Mouse (Mus musculus) MEL (cell line): ENCODE results near the gene Ift57. TPM values are rescaled to one million over a fixed set of nuclear protein-coding genes. Genes with fewer than 3 reads are reported as not detected.
A peak's percentile ranks its signal among the peaks of the same experiment; 100 is the strongest.

Experiments used
- DNase-seq: peaks from one replicate; pipeline ENCODE4 v3.0.0; 2011; ENCODE audit warnings: low read depth, low spot score
- H3K27ac ChIP-seq: 2 replicates; pipeline ENCODE4 v1.5.1; 2012; ENCODE audit warnings: low read depth, mild to moderate bottlenecking, control low read depth, low read length, moderate library complexity; ENCODE audit not compliant: control insufficient read depth
- H3K27me3 ChIP-seq, 2 experiments: fragments of 150-350 bp in 1 of 2; sonication (generic) in 1 of 2; 2 replicates each; pipeline ENCODE4 v1.6.1; 2012; ENCODE audit warnings: low read length in 2 of 2, mild to moderate bottlenecking in 2 of 2, improper control_type of control experiment in 1 of 2, moderate library complexity in 1 of 2; ENCODE audit not compliant: insufficient read depth in 2 of 2, control insufficient read depth in 1 of 2
- H3K36me3 ChIP-seq, 2 experiments: 2 replicates each; pipeline ENCODE4 v1.6.1; 2012 to 2014; ENCODE audit warnings: low read length in 2 of 2, improper control_type of control experiment in 1 of 2, inconsistent platforms in 1 of 2, mild to moderate bottlenecking in 1 of 2; ENCODE audit not compliant: insufficient read depth in 2 of 2, control insufficient read depth in 1 of 2
- H3K4me1 ChIP-seq, 2 experiments: fragments of 150-350 bp in 1 of 2; sonication (generic) in 1 of 2; 2 replicates each; pipeline ENCODE4 v1.6.1; 2012; ENCODE audit warnings: low read length in 2 of 2, improper control_type of control experiment in 1 of 2, mild to moderate bottlenecking in 1 of 2; ENCODE audit not compliant: insufficient read depth in 2 of 2, control insufficient read depth in 1 of 2
- H3K4me3 ChIP-seq, 2 experiments: fragments of 150-350 bp in 1 of 2; sonication (generic) in 1 of 2; 2 replicates each; pipeline ENCODE4 v1.5.1; 2012; ENCODE audit warnings: low read depth in 2 of 2, low read length in 2 of 2, mild to moderate bottlenecking in 2 of 2, moderate library complexity in 2 of 2, control low read depth in 1 of 2, improper control_type of control experiment in 1 of 2; ENCODE audit not compliant: control insufficient read depth in 1 of 2, insufficient read depth in 1 of 2
- H3K79me2 ChIP-seq: 2 replicates; pipeline ENCODE4 v1.6.1; 2012; ENCODE audit warnings: mild to moderate bottlenecking, low read length, moderate library complexity; ENCODE audit not compliant: control insufficient read depth, poor library complexity, insufficient read depth
- H3K9ac ChIP-seq: 2 replicates; pipeline ENCODE4 v1.6.1; 2012; ENCODE audit warnings: low read depth, mild to moderate bottlenecking, control low read depth, low read length, moderate library complexity; ENCODE audit not compliant: control insufficient read depth, poor library complexity, severe bottlenecking
- H3K9me3 ChIP-seq: fragments of 150-350 bp; sonication (generic); replicated peaks from 2 replicates; pipeline ENCODE4 v1.6.1; 2012; ENCODE audit warnings: mild to moderate bottlenecking, low read length, improper control_type of control experiment, moderate library complexity; ENCODE audit not compliant: insufficient read depth
- BHLHE40 ChIP-seq: IDR thresholded peaks from 2 replicates; pipeline ENCODE4 v1.6.1; 2012; ENCODE audit warnings: low read depth, mild to moderate bottlenecking, inconsistent platforms, low read length, improper control_type of control experiment, borderline replicate concordance
- CHD1 ChIP-seq: IDR thresholded peaks from 2 replicates; pipeline ENCODE4 v1.6.1; 2012; ENCODE audit warnings: low read depth, mild to moderate bottlenecking, inconsistent platforms, low read length, improper control_type of control experiment
- CTCF ChIP-seq, 3 experiments: IDR thresholded peaks in 2 of 3; conservative IDR thresholded peaks in 1 of 3; 2 replicates each; pipeline ENCODE4 v1.5.1; 2011 to 2012; ENCODE audit warnings: low read length in 3 of 3, low read depth in 2 of 3, mild to moderate bottlenecking in 2 of 3, improper control_type of control experiment in 1 of 3, inconsistent platforms in 1 of 3, mixed read lengths in 1 of 3, moderate library complexity in 1 of 3; ENCODE audit not compliant: control insufficient read depth in 1 of 3, insufficient read depth in 1 of 3, poor library complexity in 1 of 3, severe bottlenecking in 1 of 3
- E2F4 ChIP-seq: IDR thresholded peaks from 2 replicates; pipeline ENCODE4 v1.6.1; 2011; ENCODE audit warnings: low read depth, low read length, improper control_type of control experiment, borderline replicate concordance
- EP300 ChIP-seq, 2 experiments: IDR thresholded peaks; 2 replicates each; pipeline ENCODE4 v1.6.1; 2011; ENCODE audit warnings: improper control_type of control experiment in 2 of 2, low read length in 2 of 2, low read depth in 1 of 2, mild to moderate bottlenecking in 1 of 2
- ETS1 ChIP-seq: IDR thresholded peaks from 2 replicates; pipeline ENCODE4 v1.6.1; 2012; ENCODE audit warnings: low read depth, mild to moderate bottlenecking, inconsistent platforms, low read length, improper control_type of control experiment, moderate library complexity
- GABPA ChIP-seq: IDR thresholded peaks from 2 replicates; pipeline ENCODE4 v1.6.1; 2012; ENCODE audit warnings: low read depth, mild to moderate bottlenecking, inconsistent platforms, low read length, improper control_type of control experiment, moderate library complexity
- GATA1 ChIP-seq: IDR thresholded peaks from 2 replicates; pipeline ENCODE4 v1.6.1; 2011; ENCODE audit warnings: low read depth, low read length, improper control_type of control experiment
- HCFC1 ChIP-seq: IDR thresholded peaks from 2 replicates; pipeline ENCODE4 v1.6.1; 2012; ENCODE audit warnings: low read depth, mild to moderate bottlenecking, inconsistent platforms, low read length, improper control_type of control experiment, moderate library complexity
- JUND ChIP-seq: IDR thresholded peaks from 2 replicates; pipeline ENCODE4 v1.6.1; 2011; ENCODE audit warnings: low read depth, mild to moderate bottlenecking, improper control_type of control experiment, low read length
- MAFK ChIP-seq: IDR thresholded peaks from 2 replicates; pipeline ENCODE4 v1.6.1; 2011; ENCODE audit warnings: low read depth, mild to moderate bottlenecking, low read length, improper control_type of control experiment, borderline replicate concordance
- MAX ChIP-seq: IDR thresholded peaks from 2 replicates; pipeline ENCODE4 v1.6.1; 2011; ENCODE audit warnings: low read length, improper control_type of control experiment
- MAZ ChIP-seq: IDR thresholded peaks from 2 replicates; pipeline ENCODE4 v1.6.1; 2012; ENCODE audit warnings: low read depth, mild to moderate bottlenecking, inconsistent platforms, low read length, improper control_type of control experiment
- MEF2A ChIP-seq: IDR thresholded peaks from 2 replicates; pipeline ENCODE4 v1.6.1; 2014; ENCODE audit warnings: low read depth, mild to moderate bottlenecking, inconsistent platforms, low read length, improper control_type of control experiment; ENCODE audit not compliant: poor library complexity, insufficient replicate concordance, severe bottlenecking; ENCODE audit errors: extremely low read depth
- MYB ChIP-seq: IDR thresholded peaks from 2 replicates; pipeline ENCODE4 v1.6.1; 2011; ENCODE audit warnings: mild to moderate bottlenecking, low read depth, low read length, improper control_type of control experiment
- NELFE ChIP-seq: IDR thresholded peaks from 2 replicates; pipeline ENCODE4 v1.6.1; 2011; ENCODE audit warnings: low read depth, low read length, improper control_type of control experiment
- NRF1 ChIP-seq: IDR thresholded peaks from 2 replicates; pipeline ENCODE4 v1.6.1; 2014; ENCODE audit warnings: low read depth, mild to moderate bottlenecking, inconsistent platforms, low read length, improper control_type of control experiment, moderate library complexity; ENCODE audit not compliant: poor library complexity, insufficient read depth, severe bottlenecking
- POLR2AphosphoS2 ChIP-seq: IDR thresholded peaks from 2 replicates; pipeline ENCODE4 v1.6.1; 2011; ENCODE audit warnings: low read length, improper control_type of control experiment
- POLR2AphosphoS5 ChIP-seq: IDR thresholded peaks from 2 replicates; pipeline ENCODE4 v1.6.1; 2012; ENCODE audit warnings: low read depth, borderline replicate concordance, mild to moderate bottlenecking, inconsistent platforms, low read length, moderate library complexity, mixed read lengths
- RAD21 ChIP-seq: IDR thresholded peaks from 2 replicates; pipeline ENCODE4 v1.6.1; 2011; ENCODE audit warnings: mild to moderate bottlenecking, low read depth, low read length, improper control_type of control experiment
- RCOR1 ChIP-seq: IDR thresholded peaks from 2 replicates; pipeline ENCODE4 v1.6.1; 2012; ENCODE audit warnings: low read depth, mild to moderate bottlenecking, inconsistent platforms, low read length, improper control_type of control experiment
- SIN3A ChIP-seq: IDR thresholded peaks from 2 replicates; pipeline ENCODE4 v1.6.1; 2012; ENCODE audit warnings: low read length, improper control_type of control experiment, inconsistent platforms
- SMC3 ChIP-seq: IDR thresholded peaks from 2 replicates; pipeline ENCODE4 v1.6.1; 2011; ENCODE audit warnings: low read depth, low read length, improper control_type of control experiment
- TAL1 ChIP-seq: IDR thresholded peaks from 2 replicates; pipeline ENCODE4 v1.6.1; 2012; ENCODE audit warnings: mild to moderate bottlenecking, inconsistent platforms, low read length, moderate library complexity, mixed read lengths
- TCF12 ChIP-seq: IDR thresholded peaks from 2 replicates; pipeline ENCODE4 v1.6.1; 2014; ENCODE audit warnings: low read depth, mild to moderate bottlenecking, inconsistent platforms, low read length, improper control_type of control experiment, moderate library complexity
- UBTF ChIP-seq: IDR thresholded peaks from 2 replicates; pipeline ENCODE4 v1.6.1; 2012; ENCODE audit warnings: low read depth, mild to moderate bottlenecking, inconsistent platforms, low read length, improper control_type of control experiment, moderate library complexity, borderline replicate concordance; ENCODE audit not compliant: insufficient read depth
- USF1 ChIP-seq: IDR thresholded peaks from 2 replicates; pipeline ENCODE4 v1.6.1; 2014; ENCODE audit warnings: low read depth, mild to moderate bottlenecking, inconsistent platforms, low read length, improper control_type of control experiment, moderate library complexity
- ZC3H11A ChIP-seq: IDR thresholded peaks from 2 replicates; pipeline ENCODE4 v1.6.1; 2012; ENCODE audit warnings: low read depth, mild to moderate bottlenecking, inconsistent platforms, low read length, improper control_type of control experiment
- ZKSCAN1 ChIP-seq: IDR thresholded peaks from 2 replicates; pipeline ENCODE4 v1.6.1; 2012; ENCODE audit warnings: low read depth, mild to moderate bottlenecking, inconsistent platforms, low read length, improper control_type of control experiment, moderate library complexity
- ZMIZ1 ChIP-seq: IDR thresholded peaks from 2 replicates; pipeline ENCODE4 v1.6.1; 2012; ENCODE audit warnings: low read depth, mild to moderate bottlenecking, inconsistent platforms, low read length, improper control_type of control experiment, moderate library complexity
- polyA plus RNA-seq, 2 experiments: library from polyadenylated mRNA; stranded (reverse) in 1 of 2; unstranded in 1 of 2; fragments of >175 nt in 1 of 2; fragments of >200 nt in 1 of 2; gene quantifications; 2 replicates each; pipeline versions ENCODE4 v1.2.1 to v1.2.4; 2012; ENCODE audit warnings: low replicate concordance in 2 of 2, low read depth in 1 of 2; ENCODE audit not compliant: insufficient read length in 2 of 2, insufficient read depth in 1 of 2, missing spikeins in 1 of 2
- total RNA-seq: library from RNA; depleted of rRNA; stranded (reverse); fragments of 300-350 nt; gene quantifications from 2 replicates; pipeline ENCODE4 v1.2.3, GENCODE M21; 2012

The Ift57 gene
- total and polyA plus RNA-seq, 3 experiments = 5.7 to 11.1 TPM; not detected in 1

- no peak for DNase-seq
- no peaks in the 10 kb centered on the region for H3K79me2 ChIP-seq
- H3K4me1 ChIP-seq = peaks cover 18 to 20% of the 10 kb centered on the region in 2 experiments
- H3K27ac ChIP-seq = no peak overlapping the region
- TF ChIP-seq GABPA (no peak), POLR2AphosphoS2 (no peak), CTCF (IDR thresholded peaks at IDR 0.05 in 2 of 3, conservative IDR thresholded peaks at IDR 0.05 in 1 of 3; ENCODE audit: control insufficient read depth in 1 of 3, insufficient read depth in 1 of 3, low read depth in 2 of 3, low read length in 3 of 3, poor library complexity in 1 of 3, severe bottlenecking in 1 of 3) (no peak), MEF2A (no peak), E2F4 (no peak), ZMIZ1 (no peak), ZC3H11A (no peak), ZKSCAN1 (no peak), MAX (no peak), MAZ (no peak), TCF12 (no peak), MYB (no peak)
- TF ChIP-seq, all 39 proteins: peak for 0
- no peak overlapping the region for H3K4me3 ChIP-seq
- no peaks in the 10 kb centered on the region for H3K9me3 ChIP-seq
- no peaks in the 10 kb centered on the region for H3K27me3 ChIP-seq
- peaks cover 0 to 32% of the 10 kb centered on the region in 2 experiments; a peak in 2 of 4 replicates for H3K36me3 ChIP-seq
- H3K9ac ChIP-seq = no peak overlapping the region
These were observed 88.7 kb downstream of the Ift57 start for GRCm38 (mm10) chr16:49787714-49788113.

GRCm38 (mm10) chr16:49790575-49791465 lies 91.8 kb downstream of the Ift57 start:
- Histone ChIP-seq H3K79me2 (no peaks in the 10 kb centered on the region), H3K36me3 (peaks cover 0 to 35% of the 10 kb centered on the region in 2 experiments; a peak in 2 of 4 replicates), H3K9ac (peak overlapping the region; percentile 55), H3K9me3 (no peaks in the 10 kb centered on the region), H3K4me3 (peak overlapping the region; percentile 20 to 33), H3K27me3 (no peaks in the 10 kb centered on the region), H3K27ac (peak overlapping the region; percentile 87), H3K4me1 (peaks cover 15 to 40% of the 10 kb centered on the region in 2 experiments)
- DNase-seq = peak; percentile 76
- peak; percentile 92 for TF ChIP-seq ETS1
- no peak for TF ChIP-seq SMC3
- no peak for TF ChIP-seq MAFK
- TF ChIP-seq RAD21 = no peak
- TF ChIP-seq E2F4 = no peak
- peak; percentile 92 for TF ChIP-seq CHD1
- TF ChIP-seq JUND = 0 out of 2 replicates have a peak, but pooled peaks have one; percentile 20
- peak; percentile 89 for TF ChIP-seq SIN3A
- no peak for TF ChIP-seq GABPA
- TF ChIP-seq NRF1 = no peak
- TF ChIP-seq GATA1 = peak; percentile 89
- peak; percentile 69 for TF ChIP-seq RCOR1
- peak; percentile 47 for TF ChIP-seq NELFE
- TF ChIP-seq HCFC1 = peak; percentile 46; the same call in 1 of the 2 replicates
- no peak for TF ChIP-seq TAL1
- TF ChIP-seq BHLHE40 = peak; percentile 9; the same call in 1 of the 2 replicates
- TF ChIP-seq USF1 = no peak
- TF ChIP-seq TCF12 = peak; percentile 61
- TF ChIP-seq EP300 (IDR thresholded peaks at IDR 0.05; ENCODE audit: low read depth in 1 of 2, low read length in 2 of 2) = peak; percentile 86 to 94
- TF ChIP-seq POLR2AphosphoS5 = no peak
- no peak for TF ChIP-seq UBTF
